Mouse (Mus musculus): Measurements from ENCODE around the gene Gdf1. TPM values are rescaled to one million over a fixed set of nuclear protein-coding genes. Genes with fewer than 3 reads are reported as not detected.

Gene Gdf1
- total RNA-seq, 1 experiment = 7.5 TPM

DNA sequence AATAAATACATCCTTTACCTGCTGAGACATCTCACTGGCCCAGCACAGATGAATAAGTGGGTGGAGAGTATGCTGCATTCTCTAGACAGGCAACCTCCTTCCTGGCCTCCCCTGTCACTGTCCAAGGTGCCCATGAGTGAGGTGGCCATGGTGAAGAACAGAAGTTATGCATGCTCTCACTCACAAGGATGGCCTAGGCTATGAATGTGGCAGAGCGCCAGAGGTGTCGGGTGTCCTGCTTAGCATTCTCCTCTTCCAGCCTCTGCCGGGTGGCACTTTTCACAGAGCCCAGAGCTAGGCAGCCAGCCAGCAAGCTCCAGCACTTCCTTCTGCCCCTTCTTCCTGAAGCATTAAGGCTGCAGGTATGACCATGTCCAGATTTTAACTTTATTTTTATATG is 29.8 kb downstream of the Gdf1 start:
- TF ChIP-seq MAFK (IDR thresholded peaks at IDR 0.05; ENCODE audit: insufficient read depth, low read depth, low read length) (no peak), ZNF384 (IDR thresholded peaks at IDR 0.05; ENCODE audit: low read depth, low read length) (no peak), HCFC1 (IDR thresholded peaks at IDR 0.05; ENCODE audit: borderline replicate concordance, insufficient read depth, low read length) (no peak), ZC3H11A (IDR thresholded peaks at IDR 0.05; ENCODE audit: borderline replicate concordance, low read depth, low read length) (no peak), CHD2 (IDR thresholded peaks at IDR 0.05; ENCODE audit: low read depth, low read length) (no peak)
- no peaks in the 10 kb centered on the region for H3K36me3 ChIP-seq (ENCODE audit: control insufficient read depth, insufficient read depth, low read length, poor library complexity, severe bottlenecking)
- no peak for DNase-seq (ENCODE audit: low read depth, low spot score)
- H3K9me3 ChIP-seq (ENCODE audit: control insufficient read depth, insufficient read depth, low read depth, low read length) = no peaks in the 10 kb centered on the region
- no peak overlapping the region for H3K27ac ChIP-seq (ENCODE audit: insufficient read depth, low read depth, low read length, poor library complexity, severe bottlenecking)
- peaks cover 7 to 9% of the 10 kb centered on the region in 2 experiments for H3K4me1 ChIP-seq (ENCODE audit: control insufficient read depth in 2 of 2, insufficient read depth in 2 of 2, low read length in 2 of 2, poor library complexity in 1 of 2)
- H3K4me3 ChIP-seq (ENCODE audit: insufficient read depth in 1 of 2, low read depth in 1 of 2, low read length in 2 of 2, poor library complexity in 1 of 2, severe bottlenecking in 1 of 2) = no peak overlapping the region
- in situ Hi-C loops (cut with MboI; ENCODE audit: low sequenced_read_pairs in 2 of 2, unreplicated experiment in 2 of 2) = no loop called here
- H3K9ac ChIP-seq (ENCODE audit: insufficient read depth, low read depth, low read length, poor library complexity, severe bottlenecking) = no peak overlapping the region

DNA sequence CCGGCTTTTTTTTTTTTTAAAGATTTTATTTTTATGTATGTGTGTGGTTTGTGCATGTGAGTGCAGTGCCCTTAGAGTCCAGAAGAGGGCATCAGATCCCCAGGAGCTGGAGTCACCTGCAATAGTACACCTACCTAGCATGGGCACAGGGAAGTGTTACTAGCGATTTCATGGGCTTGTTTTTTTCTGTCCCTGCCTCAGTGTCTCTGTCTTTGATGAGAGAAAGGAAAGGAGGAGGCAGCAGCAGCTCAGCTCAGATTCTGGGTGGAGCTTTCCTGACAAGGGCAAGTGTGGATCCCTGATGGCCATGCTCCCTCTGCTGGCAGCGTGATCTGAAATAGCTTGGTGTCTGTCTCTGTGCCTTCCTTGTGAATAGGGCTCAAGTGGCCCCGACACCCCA is 31.2 kb downstream of the Gdf1 start:
- peaks cover 5 to 7% of the 10 kb centered on the region in 2 experiments for H3K4me1 ChIP-seq (ENCODE audit: control insufficient read depth in 2 of 2, insufficient read depth in 2 of 2, low read length in 2 of 2, poor library complexity in 1 of 2)
- H3K27ac ChIP-seq (ENCODE audit: insufficient read depth, low read depth, low read length, poor library complexity, severe bottlenecking) = no peak overlapping the region
- no peak overlapping the region for H3K4me3 ChIP-seq (ENCODE audit: insufficient read depth in 1 of 2, low read depth in 1 of 2, low read length in 2 of 2, poor library complexity in 1 of 2, severe bottlenecking in 1 of 2)
- peak; percentile 68 for DNase-seq (ENCODE audit: low read depth, low spot score)
- H3K9ac ChIP-seq (ENCODE audit: insufficient read depth, low read depth, low read length, poor library complexity, severe bottlenecking) = no peak overlapping the region
- in situ Hi-C loops (cut with MboI; ENCODE audit: low sequenced_read_pairs in 2 of 2, unreplicated experiment in 2 of 2) = no loop called here
- H3K9me3 ChIP-seq (ENCODE audit: control insufficient read depth, insufficient read depth, low read depth, low read length) = no peaks in the 10 kb centered on the region
- TF ChIP-seq ZNF384 (IDR thresholded peaks at IDR 0.05; ENCODE audit: low read depth, low read length) (peak; percentile 79), MAFK (IDR thresholded peaks at IDR 0.05; ENCODE audit: insufficient read depth, low read depth, low read length) (no peak), ZC3H11A (IDR thresholded peaks at IDR 0.05; ENCODE audit: borderline replicate concordance, low read depth, low read length) (no peak), HCFC1 (IDR thresholded peaks at IDR 0.05; ENCODE audit: borderline replicate concordance, insufficient read depth, low read length) (no peak)
- no peaks in the 10 kb centered on the region for H3K36me3 ChIP-seq (ENCODE audit: control insufficient read depth, insufficient read depth, low read length, poor library complexity, severe bottlenecking)

DNA sequence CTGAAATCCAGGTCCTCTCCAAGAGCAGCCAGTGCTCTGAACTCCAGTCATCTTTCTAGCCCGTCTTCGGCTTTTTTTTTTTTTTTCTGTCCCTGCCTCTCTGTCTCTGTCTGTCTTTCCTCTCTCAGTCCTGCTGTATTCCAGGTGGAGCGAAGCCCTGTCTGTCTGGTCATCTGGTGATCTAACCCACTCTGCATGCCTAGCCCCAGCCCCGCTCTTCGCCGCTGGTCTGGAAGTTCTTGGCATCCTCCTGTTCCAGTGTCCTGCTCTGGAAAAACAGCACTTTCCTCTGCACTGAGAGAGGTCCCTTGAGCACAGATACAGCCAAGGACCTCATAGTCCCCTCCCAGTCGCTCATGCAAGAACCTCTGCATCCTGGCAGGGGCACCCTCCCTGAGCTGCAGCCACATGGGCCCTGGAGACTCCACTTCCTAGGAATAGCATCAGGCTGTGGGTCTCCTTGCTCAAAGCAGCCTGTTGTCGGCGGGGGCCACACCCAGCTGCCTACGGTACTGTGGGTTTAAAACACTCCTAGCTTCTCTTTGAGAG is 31.9 kb downstream of the Gdf1 start:
- no peak for TF ChIP-seq ZC3H11A (IDR thresholded peaks at IDR 0.05; ENCODE audit: borderline replicate concordance, low read depth, low read length)
- no peak for TF ChIP-seq MAFK (IDR thresholded peaks at IDR 0.05; ENCODE audit: insufficient read depth, low read depth, low read length)
- in situ Hi-C loops (cut with MboI; ENCODE audit: low sequenced_read_pairs in 2 of 2, unreplicated experiment in 2 of 2) = no loop called here
- no peak for DNase-seq (ENCODE audit: low read depth, low spot score)
- Histone ChIP-seq H3K27ac (ENCODE audit: insufficient read depth, low read depth, low read length, poor library complexity, severe bottlenecking) (no peak overlapping the region), H3K4me3 (ENCODE audit: insufficient read depth in 1 of 2, low read depth in 1 of 2, low read length in 2 of 2, poor library complexity in 1 of 2, severe bottlenecking in 1 of 2) (0 out of 4 replicates have a peak overlapping the region, but pooled peaks of 1 of the 2 experiments have one; percentile 21), H3K9ac (ENCODE audit: insufficient read depth, low read depth, low read length, poor library complexity, severe bottlenecking) (no peak overlapping the region), H3K4me1 (ENCODE audit: control insufficient read depth in 2 of 2, insufficient read depth in 2 of 2, low read length in 2 of 2, poor library complexity in 1 of 2) (peaks cover under 1 to 7% of the 10 kb centered on the region in 2 experiments), H3K36me3 (ENCODE audit: control insufficient read depth, insufficient read depth, low read length, poor library complexity, severe bottlenecking) (no peaks in the 10 kb centered on the region), H3K9me3 (ENCODE audit: control insufficient read depth, insufficient read depth, low read depth, low read length) (no peaks in the 10 kb centered on the region)

DNA sequence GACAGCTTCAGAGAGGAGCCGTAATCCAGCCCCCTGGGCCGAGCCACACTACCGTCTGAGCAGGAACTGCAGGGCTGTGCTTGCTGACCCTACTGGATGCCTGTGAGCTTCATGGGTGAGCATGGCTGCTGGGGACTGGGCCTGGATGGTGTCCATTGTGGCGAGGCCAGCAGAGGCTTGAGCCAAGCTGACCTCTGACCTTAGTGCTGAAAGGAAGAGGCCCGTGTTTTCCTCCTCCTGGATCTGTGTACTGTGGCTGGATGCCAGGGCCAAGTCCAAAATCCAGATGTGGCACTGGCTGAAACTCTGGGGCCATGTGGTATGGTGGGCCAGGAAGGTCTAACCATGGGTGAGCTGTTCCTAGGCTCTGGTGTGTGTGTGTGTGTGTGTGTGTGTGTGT is 34.4 kb downstream of the Gdf1 start:
- in situ Hi-C loops (cut with MboI; ENCODE audit: low sequenced_read_pairs in 2 of 2, unreplicated experiment in 2 of 2) = no loop called here
- Histone ChIP-seq H3K4me1 (ENCODE audit: control insufficient read depth in 2 of 2, insufficient read depth in 2 of 2, low read length in 2 of 2, poor library complexity in 1 of 2) (peaks cover 0 to 2% of the 10 kb centered on the region in 2 experiments; a peak in 2 of 4 replicates), H3K36me3 (ENCODE audit: control insufficient read depth, insufficient read depth, low read length, poor library complexity, severe bottlenecking) (no peaks in the 10 kb centered on the region), H3K9ac (ENCODE audit: insufficient read depth, low read depth, low read length, poor library complexity, severe bottlenecking) (no peak overlapping the region), H3K9me3 (ENCODE audit: control insufficient read depth, insufficient read depth, low read depth, low read length) (no peaks in the 10 kb centered on the region), H3K4me3 (ENCODE audit: insufficient read depth in 1 of 2, low read depth in 1 of 2, low read length in 2 of 2, poor library complexity in 1 of 2, severe bottlenecking in 1 of 2) (no peak overlapping the region), H3K27ac (ENCODE audit: insufficient read depth, low read depth, low read length, poor library complexity, severe bottlenecking) (no peak overlapping the region)
- TF ChIP-seq HCFC1 (IDR thresholded peaks at IDR 0.05; ENCODE audit: borderline replicate concordance, insufficient read depth, low read length) = no peak
- no peak for TF ChIP-seq ZC3H11A (IDR thresholded peaks at IDR 0.05; ENCODE audit: borderline replicate concordance, low read depth, low read length)
- TF ChIP-seq CHD2 (IDR thresholded peaks at IDR 0.05; ENCODE audit: low read depth, low read length) = no peak
- TF ChIP-seq ZNF384 (IDR thresholded peaks at IDR 0.05; ENCODE audit: low read depth, low read length) = no peak
- TF ChIP-seq MAFK (IDR thresholded peaks at IDR 0.05; ENCODE audit: insufficient read depth, low read depth, low read length) = no peak
- DNase-seq (ENCODE audit: low read depth, low spot score) = no peak

DNA sequence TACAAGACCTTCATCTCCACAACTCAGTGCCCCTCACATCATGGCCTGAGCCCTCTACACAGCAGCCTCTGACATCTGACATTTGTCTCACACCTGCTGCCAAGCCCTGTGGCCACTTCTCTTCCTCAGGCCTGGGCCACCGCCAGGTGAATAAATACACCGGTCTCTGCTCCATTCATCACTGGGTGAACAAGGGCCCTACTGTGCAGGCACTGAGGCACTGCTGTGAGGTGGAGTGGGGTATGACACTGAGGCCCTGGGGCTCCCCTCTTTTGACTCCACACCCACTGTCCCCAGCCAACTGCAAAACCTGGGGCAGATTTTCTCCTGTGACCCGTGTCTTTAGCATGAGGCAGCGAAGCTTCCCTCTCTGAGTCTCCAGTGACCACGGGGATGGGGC is 37.0 kb downstream of the Gdf1 start:
- H3K4me1 ChIP-seq (ENCODE audit: control insufficient read depth in 2 of 2, insufficient read depth in 2 of 2, low read length in 2 of 2, poor library complexity in 1 of 2) = no peaks in the 10 kb centered on the region; a peak in 2 of 4 replicates
- TF ChIP-seq ZC3H11A (IDR thresholded peaks at IDR 0.05; ENCODE audit: borderline replicate concordance, low read depth, low read length) (no peak), HCFC1 (IDR thresholded peaks at IDR 0.05; ENCODE audit: borderline replicate concordance, insufficient read depth, low read length) (no peak), MAFK (IDR thresholded peaks at IDR 0.05; ENCODE audit: insufficient read depth, low read depth, low read length) (no peak), ZNF384 (IDR thresholded peaks at IDR 0.05; ENCODE audit: low read depth, low read length) (no peak), CHD2 (IDR thresholded peaks at IDR 0.05; ENCODE audit: low read depth, low read length) (no peak)
- in situ Hi-C loops (cut with MboI; ENCODE audit: low sequenced_read_pairs in 2 of 2, unreplicated experiment in 2 of 2) = no loop called here
- no peaks in the 10 kb centered on the region for H3K36me3 ChIP-seq (ENCODE audit: control insufficient read depth, insufficient read depth, low read length, poor library complexity, severe bottlenecking)
- H3K4me3 ChIP-seq (ENCODE audit: insufficient read depth in 1 of 2, low read depth in 1 of 2, low read length in 2 of 2, poor library complexity in 1 of 2, severe bottlenecking in 1 of 2) = no peak overlapping the region
- no peak overlapping the region for H3K27ac ChIP-seq (ENCODE audit: insufficient read depth, low read depth, low read length, poor library complexity, severe bottlenecking)
- H3K9me3 ChIP-seq (ENCODE audit: control insufficient read depth, insufficient read depth, low read depth, low read length) = no peaks in the 10 kb centered on the region
- H3K9ac ChIP-seq (ENCODE audit: insufficient read depth, low read depth, low read length, poor library complexity, severe bottlenecking) = no peak overlapping the region
- DNase-seq (ENCODE audit: low read depth, low spot score) = no peak
